Mouse (Mus musculus) hindbrain, postnatal 0 days (tissue): ENCODE results near the gene Arid1b. TPM values are rescaled to one million over a fixed set of nuclear protein-coding genes. Genes with fewer than 3 reads are reported as not detected.
A peak's percentile ranks its signal among the peaks of the same experiment; 100 is the strongest.

Source experiments
- ATAC-seq: fragments of 200-750 bp; cut with Nextera tagmentation; 2 replicates; pipeline ENCODE4 v1.8.0; 2017; ENCODE audit warnings: mild to moderate bottlenecking, moderate TSS enrichment, moderate library complexity
- DNase-seq: peaks from one replicate; pipeline ENCODE4 v3.0.0-alpha.2; 2015; ENCODE audit warnings: low spot score
- H3K27ac ChIP-seq: fragments of 300-500 bp; sonication (generic); 2 replicates; pipeline ENCODE4 v1.5.1; 2014; ENCODE audit warnings: mild to moderate bottlenecking
- H3K27me3 ChIP-seq: fragments of 300-500 bp; sonication (generic); 2 replicates; pipeline ENCODE4 v1.6.1; 2014; ENCODE audit warnings: low read length, mixed read lengths; ENCODE audit not compliant: insufficient read depth
- H3K36me3 ChIP-seq: fragments of 300-500 bp; sonication (generic); 2 replicates; pipeline ENCODE4 v1.6.1; 2014; ENCODE audit warnings: low read length, mixed read lengths; ENCODE audit not compliant: insufficient read depth
- H3K4me1 ChIP-seq: fragments of 300-500 bp; sonication (generic); 2 replicates; pipeline ENCODE4 v1.6.1; 2014; ENCODE audit warnings: antibody characterized with exemption, low read length, mixed read lengths; ENCODE audit not compliant: insufficient read depth
- H3K4me2 ChIP-seq: fragments of 300-500 bp; sonication (generic); 2 replicates; pipeline ENCODE4 v1.6.1; 2014; ENCODE audit warnings: low read depth, mild to moderate bottlenecking, low read length, moderate library complexity, mixed read lengths
- H3K4me3 ChIP-seq: fragments of 300-500 bp; sonication (generic); 2 replicates; pipeline ENCODE4 v1.5.1; 2014; ENCODE audit warnings: low read length
- H3K9ac ChIP-seq: fragments of 300-500 bp; sonication (generic); replicated peaks from 2 replicates; pipeline ENCODE4 v1.6.1; 2014; ENCODE audit warnings: mild to moderate bottlenecking, low read length, moderate library complexity, mixed read lengths
- H3K9me3 ChIP-seq: fragments of 300-500 bp; sonication (generic); 2 replicates; pipeline ENCODE4 v1.6.1; 2016; ENCODE audit warnings: low read length, mixed read lengths
- CTCF ChIP-seq: IDR thresholded peaks from 2 replicates; pipeline ENCODE4 v1.5.1; 2016; ENCODE audit warnings: antibody characterized with exemption, control low read depth, low read depth
- WGBS: fragments of 180-500 bp; shearing (Covaris S2); extraction: QIAGEN DNeasy Blood & Tissue Kit; methylation state at CpG from one replicate; pipeline ENCODE4 v1.1.7; 2014; 5-methylcytosine and 5-hydroxymethylcytosine counted together
- polyA plus RNA-seq: library from polyadenylated mRNA; unstranded; fragments of >200 nt; fragmentation: Nextera tagmentation; extraction: Ambion mirVana; gene quantifications from 2 replicates; pipeline ENCODE4 v1.2.1, GENCODE M21; 2015
- total RNA-seq: library from RNA; depleted of rRNA; stranded (reverse); fragments of >200 nt; gene quantifications from 2 replicates; pipeline ENCODE4 v1.2.3, GENCODE M21; 2014

Arid1b gene
- total and polyA plus RNA-seq, 2 experiments from 2014 or later: 10.5 to 62.5 TPM

GRCm38 (mm10) chr17:5205163-5205581 lies 211.0 kb downstream of the Arid1b start:
- Histone ChIP-seq H3K27ac (no peak overlapping the region), H3K27me3 (no peaks in the 10 kb centered on the region), H3K4me2 (no peak overlapping the region), H3K4me1 (peaks cover 15% of the 10 kb centered on the region), H3K9ac (no peak overlapping the region), H3K9me3 (no peaks in the 10 kb centered on the region), H3K36me3 (no peaks in the 10 kb centered on the region), H3K4me3 (no peak overlapping the region)
- no peak for ATAC-seq
- TF ChIP-seq CTCF: peak; percentile 50; the same call in 1 of the 2 replicates
- DNase-seq: peak; percentile 53
- 33% methylated on average over 7 of the region's 7 CpGs for WGBS

- Histone ChIP-seq H3K27ac (no peak overlapping the region), H3K4me2 (no peak overlapping the region), H3K36me3 (no peaks in the 10 kb centered on the region), H3K27me3 (no peaks in the 10 kb centered on the region), H3K9me3 (no peaks in the 10 kb centered on the region), H3K4me1 (peaks cover 24% of the 10 kb centered on the region), H3K9ac (no peak overlapping the region), H3K4me3 (no peak overlapping the region)
- TF ChIP-seq CTCF: no peak
- ATAC-seq: no peak
- no peak for DNase-seq
- WGBS: 55% methylated on average over 9 of the region's 9 CpGs
These were observed 212.6 kb downstream of the Arid1b start for GRCm38 (mm10) chr17:5206731-5207130.

- TF ChIP-seq CTCF: no peak
- WGBS: 90% methylated on average over 8 of the region's 8 CpGs
- Histone ChIP-seq H3K27ac (no peak overlapping the region), H3K4me3 (no peak overlapping the region), H3K4me1 (peaks cover 31% of the 10 kb centered on the region), H3K9ac (no peak overlapping the region), H3K36me3 (no peaks in the 10 kb centered on the region), H3K4me2 (no peak overlapping the region), H3K9me3 (no peaks in the 10 kb centered on the region), H3K27me3 (no peaks in the 10 kb centered on the region)
- ATAC-seq (no peak), DNase-seq (no peak)
These were observed 213.7 kb downstream of the Arid1b start for GRCm38 (mm10) chr17:5207881-5208280.

- Histone ChIP-seq H3K27ac (no peak overlapping the region), H3K36me3 (no peaks in the 10 kb centered on the region), H3K4me2 (no peak overlapping the region), H3K4me3 (no peak overlapping the region), H3K9ac (no peak overlapping the region), H3K9me3 (no peaks in the 10 kb centered on the region), H3K4me1 (peaks cover 30% of the 10 kb centered on the region), H3K27me3 (no peaks in the 10 kb centered on the region)
- ATAC-seq: no peak
- peak; percentile 69 for TF ChIP-seq CTCF
- peak; percentile 52 for DNase-seq
- 28% methylated on average over 3 of the region's 3 CpGs for WGBS
These were observed 214.2 kb downstream of the Arid1b start for GRCm38 (mm10) chr17:5208362-5208761.

GRCm38 (mm10) chr17:5209076-5209475 lies 214.9 kb downstream of the Arid1b start:
- no peak for ATAC-seq

GRCm38 (mm10) chr17:5210101-5210727 lies 216.1 kb downstream of the Arid1b start:
- 55% methylated on average over 6 of the region's 6 CpGs for WGBS
- Histone ChIP-seq H3K36me3 (no peaks in the 10 kb centered on the region), H3K4me2 (no peak overlapping the region), H3K4me3 (no peak overlapping the region), H3K9ac (no peak overlapping the region), H3K27me3 (no peaks in the 10 kb centered on the region), H3K27ac (no peak overlapping the region), H3K9me3 (no peaks in the 10 kb centered on the region), H3K4me1 (peaks cover 20% of the 10 kb centered on the region)
- DNase-seq: peak; percentile 56
- no peak for TF ChIP-seq CTCF
- peak; percentile 33; the same call in 1 of the 2 replicates for ATAC-seq

More at GRCm38 (mm10) chr17:5209076-5209475, 214.9 kb downstream of the Arid1b start:
- Histone ChIP-seq H3K9me3 (no peaks in the 10 kb centered on the region), H3K27ac (no peak overlapping the region), H3K27me3 (no peaks in the 10 kb centered on the region), H3K36me3 (no peaks in the 10 kb centered on the region), H3K9ac (no peak overlapping the region), H3K4me1 (peaks cover 24% of the 10 kb centered on the region), H3K4me2 (no peak overlapping the region), H3K4me3 (no peak overlapping the region)
- WGBS: 90% methylated on average over 1 of the region's 1 CpGs
- TF ChIP-seq CTCF: no peak
- DNase-seq: no peak

- no peak overlapping the region for H3K4me3 ChIP-seq
- DNase-seq: no peak
- no peak overlapping the region for H3K9ac ChIP-seq
- WGBS: 73% methylated on average over 7 of the region's 7 CpGs
- no peaks in the 10 kb centered on the region for H3K27me3 ChIP-seq
- no peak for TF ChIP-seq CTCF
- peaks cover 20% of the 10 kb centered on the region for H3K4me1 ChIP-seq
- 0 out of 2 replicates have a peak overlapping the region, but pooled peaks have one; percentile 16 for H3K27ac ChIP-seq
- no peak for ATAC-seq
- H3K9me3 ChIP-seq: no peaks in the 10 kb centered on the region
- no peaks in the 10 kb centered on the region for H3K36me3 ChIP-seq
- H3K4me2 ChIP-seq: no peak overlapping the region
These were observed 216.8 kb downstream of the Arid1b start for GRCm38 (mm10) chr17:5210891-5211290.
